Mouse (Mus musculus) gastrocnemius, adult 18-20 months (tissue): ENCODE results near the gene Klrg1. TPM values are rescaled to one million over a fixed set of nuclear protein-coding genes. Genes with fewer than 3 reads are reported as not detected.

Experiments used
- DNase-seq: peaks from one replicate; pipeline ENCODE4 v3.0.0; 2021; ENCODE audit warnings: low spot score
- total RNA-seq, 2 experiments: library from RNA; stranded (reverse); gene quantifications; 2 replicates each; pipeline ENCODE4 v1.2.3; 2021

Klrg1 gene
- total RNA-seq, 2 experiments from 2014 or later = not detected

GRCm38 (mm10) chr6:122293121-122293520 lies 10.4 kb upstream of the Klrg1 start:
- DNase-seq = no peak

- DNase-seq = no peak
These were observed 9.5 kb upstream of the Klrg1 start for GRCm38 (mm10) chr6:122292184-122292583.

GRCm38 (mm10) chr6:122291735-122292134 lies 9.1 kb upstream of the Klrg1 start:
- no peak for DNase-seq

- DNase-seq = no peak
These were observed 8.6 kb upstream of the Klrg1 start for GRCm38 (mm10) chr6:122291264-122291663.

GRCm38 (mm10) chr6:122290253-122290652 lies 7.6 kb upstream of the Klrg1 start:
- no peak for DNase-seq

- DNase-seq = no peak
These were observed 6.6 kb upstream of the Klrg1 start for GRCm38 (mm10) chr6:122289313-122289712.

- no peak for DNase-seq
These were observed 5.6 kb upstream of the Klrg1 start for GRCm38 (mm10) chr6:122288263-122288662.

- no peak for DNase-seq
These were observed 2.1 kb upstream of the Klrg1 start for GRCm38 (mm10) chr6:122284823-122285222.

- DNase-seq = no peak
These were observed 1.6 kb upstream of the Klrg1 start for GRCm38 (mm10) chr6:122284304-122284703.

GRCm38 (mm10) chr6:122283429-122283828 lies 747 bp upstream of the Klrg1 start:
- no peak for DNase-seq

- DNase-seq = no peak
These were observed 6.1 kb downstream of the Klrg1 start for GRCm38 (mm10) chr6:122276565-122276964.

- no peak for DNase-seq
These were observed 8.1 kb downstream of the Klrg1 start for GRCm38 (mm10) chr6:122274546-122274945.

GRCm38 (mm10) chr6:122270152-122270551 lies 12.5 kb downstream of the Klrg1 start:
- no peak for DNase-seq

GRCm38 (mm10) chr6:122269170-122269569 lies 13.5 kb downstream of the Klrg1 start:
- DNase-seq = no peak

GRCm38 (mm10) chr6:122268561-122268960 lies 14.1 kb downstream of the Klrg1 start:
- peak; percentile 54 for DNase-seq

- no peak for DNase-seq
These were observed 20.1 kb downstream of the Klrg1 start for GRCm38 (mm10) chr6:122262543-122262942.

GRCm38 (mm10) chr6:122252146-122252545 lies 30.5 kb downstream of the Klrg1 start:
- DNase-seq = no peak

GRCm38 (mm10) chr6:122250033-122250432 lies 32.6 kb downstream of the Klrg1 start:
- DNase-seq = no peak

Other genes starting within 250 kb of the Klrg1 start
- 10 to 100 TPM; 21.5 to 23.1 TPM for gene M6pr, start 25.8 kb upstream of the Klrg1 start, total RNA-seq
- gene Phc1, start 57.7 kb upstream of the Klrg1 start, total RNA-seq = 10 to 100 TPM; 27.3 to 34.0 TPM
- gene Rimklb, start 215.9 kb upstream of the Klrg1 start, total RNA-seq = under 1 TPM; 0.21 to 0.38 TPM
- gene Mfap5, start 223.0 kb upstream of the Klrg1 start, total RNA-seq = 10 to 100 TPM; 17.1 to 24.2 TPM